Mouse (Mus musculus) regulatory T cell (primary cell): ENCODE measurements around the gene Gprc5c.

Experiments used
- in situ Hi-C: fragments of 300-600 bp; cut with MboI, MseI; formaldehyde crosslinking; loops from one replicate; pipeline ENCODE4 v1.15.1; 2025; ENCODE audit warnings: high pct_unique_total_duplicates

Gprc5c gene

DNA sequence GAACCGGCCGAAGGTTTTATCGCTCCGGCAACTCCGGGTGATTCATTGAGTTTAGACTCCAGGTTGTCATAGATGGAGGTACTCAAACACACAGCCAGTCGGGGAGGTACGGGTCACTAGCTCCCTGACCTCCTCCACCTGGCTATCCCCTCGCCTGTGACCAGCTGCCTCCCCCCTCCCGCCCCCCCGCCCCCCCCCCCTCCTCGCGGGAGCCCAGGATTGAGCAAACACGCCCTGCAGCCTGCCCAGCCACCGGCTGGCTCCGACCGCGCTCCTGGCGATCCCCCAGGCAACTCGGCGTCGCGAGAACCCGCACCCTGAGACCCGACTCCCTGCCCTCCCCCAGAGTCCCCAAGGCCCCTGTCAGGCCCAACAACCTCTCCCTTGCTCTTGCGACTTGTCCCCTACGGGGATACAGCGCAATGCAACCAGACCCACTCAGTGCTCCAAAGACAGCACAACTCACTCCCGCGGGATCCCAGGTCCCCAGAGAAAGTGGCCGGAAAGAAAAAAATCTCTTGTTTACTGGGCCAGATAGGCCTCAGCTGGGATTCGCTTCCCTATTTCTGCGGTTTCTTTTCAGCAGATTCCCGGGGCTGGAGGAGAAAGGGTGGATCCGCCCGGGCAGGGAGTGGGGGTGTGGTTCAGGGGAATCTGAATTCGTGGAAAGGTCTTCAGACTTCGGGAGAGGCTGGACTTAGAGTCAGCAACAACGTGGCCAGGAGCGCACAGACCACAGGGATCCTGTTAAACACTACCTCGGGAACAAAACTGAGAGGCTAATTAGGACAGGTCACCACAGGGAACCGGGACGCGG, at the start of gene Gprc5c:
Gprc5c (plus strand) TSS at position 701 of the 817 bp plus-strand sequence.
- in situ Hi-C loops: no loop called here

DNA sequence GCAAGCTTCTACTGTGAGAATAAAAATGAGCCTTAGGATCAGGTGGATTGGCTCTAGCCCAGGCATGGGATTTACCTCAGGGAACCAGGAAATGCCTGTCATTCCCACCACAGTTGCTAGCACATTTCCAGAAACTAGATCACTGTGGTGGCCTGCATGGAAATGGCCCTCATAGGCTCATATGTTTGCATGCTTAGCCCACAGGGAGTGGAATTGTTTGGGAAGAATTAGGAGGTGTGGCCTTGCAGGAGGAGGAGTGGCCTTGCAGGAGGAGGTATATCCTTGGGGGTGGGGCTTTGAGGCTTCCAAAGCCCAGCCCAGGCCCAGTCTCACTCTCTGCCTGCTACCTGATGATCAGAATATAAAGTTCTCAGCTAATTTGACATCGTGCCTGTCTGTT, 49.0 kb upstream of the Gprc5c start:
- in situ Hi-C loops: no loop called here

DNA sequence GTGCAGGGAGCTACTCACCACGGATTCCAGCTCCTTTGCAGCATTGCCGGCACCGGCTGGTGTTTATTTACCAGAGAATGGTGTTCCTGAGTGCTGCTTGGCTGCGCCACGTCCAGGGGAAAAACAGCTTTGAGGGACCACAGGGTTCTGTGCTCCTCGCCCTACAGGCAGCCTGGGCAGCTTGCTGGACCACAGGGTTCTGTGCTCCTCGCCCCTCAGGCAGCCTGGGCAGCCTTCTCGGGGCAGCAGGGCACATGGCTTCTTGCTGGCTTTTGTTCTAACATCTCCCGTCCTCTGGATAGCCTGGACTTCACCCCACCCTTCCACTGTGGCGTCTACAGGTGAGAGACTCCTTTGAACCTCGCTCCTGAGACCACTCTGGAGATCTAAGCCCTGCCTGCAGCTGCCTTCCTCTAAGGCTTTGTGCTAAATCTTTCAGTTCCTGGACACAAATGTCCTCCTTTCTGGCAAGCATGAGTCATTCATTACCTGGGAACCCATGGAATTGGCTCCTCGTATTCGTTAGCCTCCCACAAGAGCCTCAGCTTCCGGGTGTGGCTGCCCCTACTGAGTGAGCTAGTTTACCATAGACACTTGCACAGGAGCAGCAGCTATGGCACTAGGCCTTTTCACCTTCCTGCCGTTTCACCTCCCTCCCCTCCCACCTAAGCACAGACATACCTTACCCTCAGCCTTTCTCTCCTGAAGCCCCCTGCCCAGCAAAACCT, 48.2 kb upstream of the Gprc5c start:
- in situ Hi-C loops: no loop called here

DNA sequence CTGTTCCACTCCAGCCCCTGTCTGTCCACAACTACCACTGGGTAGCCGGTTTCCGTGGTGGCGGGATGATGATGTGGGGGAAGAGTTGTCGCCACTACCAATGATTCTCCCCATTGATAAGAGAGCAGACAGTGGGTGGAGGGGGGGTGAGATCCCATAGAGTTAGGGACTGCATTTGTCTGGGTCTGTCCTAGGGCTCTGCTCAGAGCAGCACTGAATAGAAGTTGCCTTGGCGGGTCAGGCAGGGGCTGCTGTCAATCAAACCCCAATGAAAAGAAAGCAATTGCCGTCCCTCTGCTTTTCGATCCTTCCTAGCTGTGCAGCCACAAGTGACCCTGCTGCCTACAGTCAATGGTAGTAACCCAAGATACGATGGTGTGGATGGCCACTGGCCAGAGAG, 47.0 kb upstream of the Gprc5c start:
- in situ Hi-C loops: no loop called here

DNA sequence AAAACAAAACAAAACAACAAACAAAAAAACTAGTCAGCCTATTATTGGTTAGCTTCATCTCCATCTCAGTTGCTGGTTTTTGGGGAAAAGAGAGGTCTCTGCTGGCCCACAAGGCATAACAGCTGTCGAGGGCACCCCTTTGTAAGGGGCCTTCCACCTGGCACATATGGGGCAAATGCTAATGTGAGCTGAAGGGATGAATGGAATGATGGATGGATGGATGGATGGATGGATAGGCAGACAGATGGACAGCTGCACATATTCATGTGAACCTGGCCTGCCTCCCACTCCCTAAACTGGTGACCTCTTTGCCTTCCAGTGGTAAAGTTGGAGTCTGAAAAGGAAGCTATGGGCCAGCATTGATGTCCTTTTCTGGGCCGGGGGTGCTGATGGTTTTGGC, 43.9 kb upstream of the Gprc5c start:
- in situ Hi-C loops: no loop called here

DNA sequence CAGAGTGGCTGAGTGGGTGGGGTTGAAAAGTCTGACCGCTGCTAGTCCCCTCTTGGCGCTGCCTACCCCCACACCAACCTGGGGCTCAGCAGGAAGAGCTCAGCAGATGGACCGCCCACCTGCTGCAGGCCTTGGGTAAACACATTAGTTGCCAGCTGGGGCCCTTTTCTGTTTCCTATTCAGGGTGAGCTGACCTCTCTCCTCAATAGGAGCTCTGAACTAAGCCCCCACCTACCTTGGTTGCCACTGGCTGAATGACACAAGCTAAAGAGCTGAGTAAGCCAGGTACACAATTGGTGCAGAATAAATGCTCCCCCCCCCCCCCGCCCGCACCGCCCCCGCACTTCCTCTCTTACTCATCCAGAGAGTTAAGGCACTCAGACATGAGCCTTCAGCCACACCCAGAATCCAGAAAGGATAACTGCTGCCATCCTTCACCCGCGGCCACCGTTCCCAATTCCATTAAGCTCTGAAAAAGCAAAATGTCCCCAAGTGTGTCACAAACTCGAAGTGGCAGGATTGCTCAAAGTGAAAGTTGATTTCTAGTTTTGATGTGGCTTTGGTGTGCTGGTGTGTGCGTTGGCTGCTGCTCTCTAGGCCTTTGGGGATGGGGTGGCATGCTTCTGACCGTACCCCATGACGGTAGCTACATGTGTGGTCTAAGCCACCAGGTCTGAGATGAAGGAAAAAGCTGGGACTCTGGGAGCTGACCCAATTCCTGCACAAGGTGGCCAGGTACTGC, 43.1 kb upstream of the Gprc5c start:
- in situ Hi-C loops: no loop called here

DNA sequence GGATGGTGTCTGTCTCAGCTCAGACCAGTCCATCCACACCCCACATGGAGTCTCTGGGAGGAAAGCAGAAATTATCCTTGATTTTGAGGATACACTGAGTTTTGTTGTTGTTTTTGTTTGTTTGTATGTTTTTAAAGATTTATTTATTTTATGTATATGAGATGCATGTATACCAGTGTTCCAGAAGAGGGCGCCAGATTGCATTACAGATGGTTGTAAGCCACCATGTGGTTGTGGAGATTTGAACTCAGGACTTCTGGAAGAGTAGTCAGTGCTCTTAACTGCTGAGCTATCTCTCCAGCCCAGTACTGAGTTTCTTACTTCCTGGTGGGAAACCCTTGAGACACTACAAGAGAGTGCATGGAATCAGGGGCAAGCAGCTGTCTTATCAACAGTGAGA, 41.6 kb upstream of the Gprc5c start:
- in situ Hi-C loops: no loop called here

DNA sequence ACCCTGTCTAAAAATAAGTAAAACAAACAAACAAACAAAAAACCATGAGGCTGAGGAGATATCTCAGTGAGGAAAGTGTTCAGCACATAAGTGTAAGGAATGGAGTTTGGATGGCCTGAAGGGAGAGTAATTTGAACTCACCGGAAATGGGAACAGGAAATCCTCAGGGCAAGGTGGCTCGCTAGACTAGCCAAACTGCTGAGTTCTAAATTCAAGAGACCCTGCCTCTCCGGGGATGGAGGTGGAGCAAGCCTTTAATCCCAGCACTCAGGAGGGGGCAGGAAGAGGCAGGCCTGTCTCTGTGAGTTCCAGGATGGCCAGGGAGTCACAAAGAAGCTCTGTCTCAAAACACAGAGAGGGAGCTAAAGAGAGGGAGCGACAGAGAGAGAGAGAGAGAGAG, 40.6 kb upstream of the Gprc5c start:
- in situ Hi-C loops: loop anchor here (5.0 kb wide), 1 partner anchor 102 kb away; no protein-coding TSS in a partner anchor

DNA sequence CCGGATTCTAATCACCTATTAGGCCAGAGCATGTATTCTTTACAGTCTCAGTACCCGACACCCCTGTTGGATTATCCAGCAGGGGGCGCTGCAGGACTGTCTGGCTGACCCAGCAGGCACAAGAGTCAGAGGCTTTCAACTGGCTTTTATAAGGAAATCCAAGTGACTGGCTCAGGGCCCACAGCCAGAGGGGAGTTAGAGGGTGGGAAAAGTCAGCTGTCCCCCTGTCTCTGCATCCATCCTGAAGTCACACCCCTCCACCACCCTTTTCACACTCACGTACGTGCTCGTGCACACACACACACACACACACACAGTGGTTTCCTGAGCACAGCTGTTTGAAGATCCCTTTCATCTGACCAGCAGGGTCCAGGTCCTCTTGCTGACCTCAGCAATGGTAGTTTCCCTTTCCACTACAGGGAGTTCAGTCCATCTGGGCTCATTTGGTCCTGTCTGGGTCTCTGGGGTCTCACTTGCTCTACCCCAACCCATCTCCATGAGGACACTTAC, 38.2 kb upstream of the Gprc5c start:
- in situ Hi-C loops: loop anchor here (5.0 kb wide), 1 partner anchor 100 kb away; no protein-coding TSS in a partner anchor

DNA sequence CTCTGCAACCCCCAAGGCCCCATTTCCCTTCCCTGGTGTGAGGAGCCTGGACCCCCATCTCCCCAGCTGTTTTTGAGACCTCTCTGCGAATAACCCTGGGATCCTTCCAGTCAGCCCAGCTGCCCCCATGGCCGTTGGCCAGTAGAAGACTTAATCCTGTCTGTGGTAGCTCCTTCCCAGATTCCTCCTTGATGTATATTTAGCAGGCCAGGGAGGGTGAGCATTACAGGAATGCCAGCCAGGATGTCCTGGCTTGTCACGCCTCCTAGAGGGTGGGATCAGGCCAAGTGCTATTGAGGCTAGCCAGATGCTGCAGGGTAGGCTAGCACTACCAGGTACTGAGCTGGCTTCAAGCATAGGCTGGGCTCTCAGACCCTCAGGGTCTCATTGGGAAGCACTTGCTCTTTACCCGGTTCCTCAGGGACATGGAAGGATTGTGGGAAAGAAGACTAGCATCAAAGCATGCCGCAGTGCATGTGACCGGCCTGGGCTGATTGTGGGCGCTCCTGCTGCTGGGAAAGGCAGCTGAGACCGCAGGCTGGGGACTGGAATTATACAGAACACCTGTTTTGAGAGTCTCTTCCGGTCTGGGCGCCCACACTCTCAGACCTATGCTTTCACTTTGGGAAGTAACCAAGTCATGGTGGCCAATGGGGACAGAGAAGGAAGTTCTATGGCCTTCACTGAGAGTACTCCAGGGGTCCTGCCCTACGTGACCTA, 35.9 kb upstream of the Gprc5c start:
- in situ Hi-C loops: loop anchor here (5.0 kb wide), 1 partner anchor 97 kb away; no protein-coding TSS in a partner anchor

DNA sequence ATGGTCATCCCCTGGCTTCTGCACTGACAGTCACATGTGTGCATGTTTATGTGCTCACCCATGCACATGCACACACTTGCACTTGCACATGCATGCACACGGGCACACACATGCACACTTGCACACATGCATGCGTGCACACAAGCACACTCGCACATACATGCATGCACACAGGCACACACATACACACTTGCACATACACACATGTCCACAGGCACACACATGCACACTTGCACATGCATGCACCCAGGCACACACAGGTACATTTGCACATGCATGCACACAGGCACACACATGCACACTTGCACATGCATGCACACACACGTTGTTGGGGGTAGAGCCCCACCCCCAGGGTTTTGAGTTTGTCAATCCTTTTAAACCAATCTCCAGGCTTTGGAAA, 34.0 kb upstream of the Gprc5c start:
- in situ Hi-C loops: no loop called here

DNA sequence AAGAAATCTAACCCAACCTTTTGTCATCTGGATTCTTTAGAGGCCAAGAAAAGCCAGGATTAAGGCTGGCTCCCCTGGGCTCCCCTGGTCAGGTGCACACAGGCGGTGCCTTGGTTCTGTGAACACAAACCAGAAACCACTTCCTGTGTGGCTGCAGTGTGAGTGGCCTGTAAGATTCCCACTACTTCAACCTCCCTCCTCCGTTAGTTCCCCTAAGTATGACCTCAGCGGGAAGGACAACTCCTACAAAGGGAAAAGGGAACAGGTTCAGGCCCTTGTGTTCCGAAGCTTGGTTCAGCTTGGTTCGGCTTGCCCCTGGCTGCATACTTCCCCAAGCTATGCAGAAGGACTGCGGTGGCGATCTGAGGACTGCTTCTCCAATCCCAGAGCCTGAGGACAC, 32.8 kb upstream of the Gprc5c start:
- in situ Hi-C loops: no loop called here

DNA sequence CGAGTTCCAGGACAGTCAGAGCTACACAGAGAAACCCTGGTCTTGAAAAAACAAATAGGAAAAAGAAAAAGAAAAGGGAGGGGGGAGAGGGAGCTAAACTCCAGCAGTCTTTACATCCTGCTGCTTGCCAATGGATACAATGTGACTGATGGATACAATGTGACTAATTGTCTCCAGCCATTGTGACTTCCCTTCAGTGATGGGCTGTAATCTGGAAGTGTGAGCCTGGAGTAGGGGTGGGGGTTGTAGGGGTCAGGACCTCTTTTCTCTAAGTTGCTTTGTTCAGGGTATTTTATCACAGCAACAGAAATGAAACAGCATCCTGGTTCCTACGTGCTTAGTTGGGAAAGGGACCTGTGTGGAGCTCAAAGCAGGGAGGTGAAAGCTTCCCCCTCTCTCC, 31.8 kb upstream of the Gprc5c start:
- in situ Hi-C loops: no loop called here

DNA sequence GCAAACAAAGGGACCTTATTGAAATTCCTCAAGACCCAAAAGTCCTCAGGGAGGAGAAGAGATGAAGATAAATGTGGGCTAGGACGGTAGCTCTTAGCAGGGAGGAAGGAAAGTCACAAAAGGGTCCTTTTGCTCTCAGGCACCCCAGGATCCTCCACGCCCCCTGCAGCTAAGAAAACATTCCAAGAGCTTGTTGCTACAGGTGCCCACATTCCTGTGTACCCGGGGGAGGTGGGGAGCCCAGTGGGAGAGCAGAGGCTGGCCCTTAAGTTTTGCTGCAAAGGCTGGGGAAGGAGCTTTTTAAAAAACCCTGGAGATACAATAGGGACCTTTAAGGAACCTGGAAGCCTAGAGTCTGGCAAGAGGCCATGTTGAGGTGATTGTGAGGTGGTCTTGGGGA, 30.5 kb upstream of the Gprc5c start:
- in situ Hi-C loops: no loop called here

DNA sequence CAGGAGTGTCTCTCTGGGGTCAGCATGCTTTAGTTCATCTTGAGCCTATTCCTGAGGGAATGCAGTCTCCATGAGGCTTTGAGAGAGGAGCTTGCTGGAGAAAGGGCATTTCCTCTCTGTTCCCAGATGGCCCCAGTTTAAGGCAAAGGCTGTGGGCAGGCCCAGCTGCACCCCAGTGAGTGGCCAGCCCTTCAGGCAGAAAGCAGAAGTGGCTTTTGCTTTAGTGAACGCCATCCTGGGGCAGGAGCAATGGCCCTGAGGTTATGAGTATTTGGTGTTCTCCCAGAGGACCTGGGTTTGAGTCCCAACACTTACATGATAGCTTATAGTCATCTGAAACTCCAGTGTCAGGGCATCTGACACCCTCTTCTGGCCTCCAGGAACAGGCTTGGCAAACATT, 29.6 kb upstream of the Gprc5c start:
- in situ Hi-C loops: no loop called here

DNA sequence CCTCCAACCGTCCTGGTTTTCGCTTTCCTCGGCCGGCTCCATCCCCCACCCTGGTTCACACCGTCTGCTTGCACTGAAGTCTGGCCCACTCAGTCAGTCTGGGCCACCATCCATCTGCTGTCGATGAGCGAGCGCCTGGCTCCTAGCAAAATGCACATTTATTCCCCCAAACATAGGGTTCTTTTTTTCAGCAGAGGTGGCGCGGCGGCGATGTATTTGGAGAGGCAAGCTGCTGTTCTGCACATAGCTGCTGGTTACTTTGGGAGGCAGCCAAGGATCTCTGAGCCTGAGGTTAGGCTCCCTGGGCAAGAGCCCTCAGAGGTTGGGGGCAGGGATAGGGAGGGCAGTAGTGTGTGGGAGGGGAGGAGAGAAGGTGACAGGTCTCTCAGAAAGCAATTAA, 28.2 kb upstream of the Gprc5c start:
- in situ Hi-C loops: no loop called here

DNA sequence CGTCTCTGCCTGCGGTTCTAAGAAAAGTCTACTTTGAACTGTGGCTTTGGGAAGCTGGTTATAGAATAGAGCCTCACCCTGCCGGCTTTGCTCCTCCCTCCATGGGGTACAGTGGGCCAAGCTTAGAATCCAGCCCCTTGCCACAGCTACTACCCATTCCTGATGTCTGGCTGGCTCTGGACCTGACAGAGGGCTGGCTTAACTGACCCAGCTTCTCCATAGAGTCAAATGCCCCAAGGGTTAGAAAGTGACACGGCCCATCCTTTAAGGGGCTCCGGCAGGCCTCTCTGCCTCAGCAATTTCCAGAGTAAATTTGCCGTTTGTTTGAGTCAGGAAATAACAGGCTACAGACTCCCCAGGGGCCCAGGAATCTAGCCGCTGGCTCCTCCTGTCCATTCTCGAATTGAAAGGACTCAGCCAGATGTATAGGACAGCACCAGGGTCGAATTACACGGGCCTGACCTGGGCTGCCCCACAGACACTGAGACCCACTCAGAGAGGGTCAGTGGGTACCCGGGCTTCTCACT, 27.7 kb upstream of the Gprc5c start:
- in situ Hi-C loops: no loop called here

DNA sequence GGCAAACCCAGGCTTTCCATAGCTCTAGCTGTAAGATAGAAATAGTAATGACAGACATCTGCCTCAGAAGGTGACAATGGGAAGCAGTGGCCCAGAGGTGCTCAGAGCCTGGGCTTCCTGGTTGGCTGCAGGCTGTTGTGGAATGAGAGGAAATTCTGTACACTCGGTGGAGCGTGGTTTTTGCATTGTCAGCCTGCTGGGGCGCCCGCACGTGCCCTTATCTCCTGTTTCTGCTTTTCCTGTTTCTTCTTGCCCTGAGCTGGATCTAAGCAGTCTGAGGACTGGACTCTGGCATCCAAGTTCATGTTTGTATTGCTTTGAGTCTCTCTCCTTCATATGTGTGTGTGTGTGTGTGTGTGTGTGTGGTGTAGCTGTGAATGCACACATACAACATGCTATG, 24.3 kb upstream of the Gprc5c start:
- in situ Hi-C loops: no loop called here

DNA sequence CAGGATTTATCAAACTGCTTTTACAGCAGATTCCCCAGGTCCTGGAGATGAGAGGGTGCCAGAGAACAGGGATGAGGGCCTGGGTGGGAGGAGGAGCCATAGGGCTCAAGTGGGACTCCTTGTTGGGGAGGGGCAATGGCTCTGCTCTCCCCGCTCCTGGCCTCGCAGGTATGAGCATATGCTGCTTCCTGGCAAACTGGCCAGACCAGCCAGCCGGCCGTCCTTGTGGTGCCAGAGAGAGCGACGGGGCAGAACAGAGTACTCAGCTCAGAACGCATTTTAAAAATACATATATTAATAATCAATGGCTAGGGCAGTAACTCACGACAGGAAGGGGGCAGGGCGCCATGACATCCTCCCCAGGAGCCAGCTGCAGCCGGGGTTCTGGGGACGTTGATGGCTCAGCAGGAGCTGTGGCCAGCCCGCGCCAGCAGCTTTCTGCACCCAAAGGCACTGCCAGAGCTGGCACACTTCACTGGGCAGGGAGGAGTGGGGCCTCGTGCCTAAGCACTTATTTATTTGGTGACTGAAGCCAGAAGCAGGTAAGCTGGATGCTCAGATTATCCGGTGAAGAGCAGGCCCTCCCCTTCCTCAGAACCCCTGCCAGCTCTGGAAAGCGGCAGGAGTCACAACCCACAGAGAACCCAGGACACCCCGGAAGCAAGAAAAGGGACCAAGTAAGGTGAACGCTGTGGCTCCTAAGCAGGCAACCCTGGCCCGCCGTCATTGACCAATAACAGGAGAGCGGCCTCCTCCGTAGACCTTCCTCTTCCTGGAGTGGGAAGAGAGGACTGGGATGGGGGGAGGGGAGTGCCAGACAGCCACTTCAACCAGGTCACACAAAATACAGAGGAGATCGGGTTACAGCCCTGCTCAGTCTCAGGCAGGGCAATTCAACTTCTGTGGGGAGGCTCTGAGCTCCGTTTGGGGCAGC, 21.2 kb upstream of the Gprc5c start:
- in situ Hi-C loops: no loop called here

DNA sequence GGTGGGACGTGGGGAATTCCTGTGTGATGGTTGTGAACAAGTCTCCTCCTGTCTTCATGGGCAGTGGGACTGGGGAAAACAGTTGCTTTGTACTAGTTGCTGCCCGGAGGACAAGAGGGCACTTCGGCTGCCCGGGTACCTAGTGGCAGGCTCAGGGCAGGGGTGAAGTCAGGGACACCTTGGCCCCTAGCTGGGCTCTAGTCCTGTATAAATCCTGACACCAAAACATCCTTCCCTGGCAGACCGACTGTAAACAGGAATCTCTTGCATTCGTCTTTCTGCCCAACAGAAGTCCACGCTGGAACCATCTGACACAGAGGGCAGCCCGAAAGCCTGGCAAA, 20.5 kb upstream of the Gprc5c start:
- in situ Hi-C loops: no loop called here
